Mouse (Mus musculus) kidney, adult 2 months (tissue): Measurements from ENCODE around the gene Leo1.

ENCODE experiments used
- CTCF ChIP-seq: fragments of 200-500 bp; conservative IDR thresholded peaks from 2 replicates; pipeline ENCODE4 v1.5.1; 2011; ENCODE audit warnings: low read depth, mild to moderate bottlenecking, control low read depth, low read length, moderate library complexity, mixed read lengths; ENCODE audit not compliant: insufficient read depth, insufficient read length
- POLR2A ChIP-seq: fragments of 200-500 bp; IDR thresholded peaks from one replicate; pipeline ENCODE4 v1.6.1; 2011; ENCODE audit warnings: low read depth, low read length, control low read depth

- TF ChIP-seq CTCF (no peak), POLR2A (no peak)
Observed at GRCm38 (mm10) chr9:75425796-75426391, 15.4 kb upstream of the Leo1 start.
